Mouse (Mus musculus) stomach, embryonic 15.5 days (tissue): ENCODE measurements around the gene Tubb4a. TPM values are rescaled to one million over a fixed set of nuclear protein-coding genes. Genes with fewer than 3 reads are reported as not detected.
A peak's percentile ranks its signal among the peaks of the same experiment; 100 is the strongest.

Experiments
- ATAC-seq: fragments of 200-750 bp; cut with Nextera tagmentation; 2 replicates; pipeline ENCODE4 v1.8.0; 2017; ENCODE audit warnings: low read depth, moderate number of reproducible peaks, moderate TSS enrichment; ENCODE audit not compliant: insufficient read depth, low FRiP score
- H3K27ac ChIP-seq: fragments of 300-500 bp; sonication (generic); 2 replicates; pipeline ENCODE4 v1.5.1; 2015; ENCODE audit warnings: mild to moderate bottlenecking, inconsistent platforms
- H3K27me3 ChIP-seq: fragments of 300-500 bp; sonication (generic); replicated peaks from 2 replicates; pipeline ENCODE4 v1.6.1; 2015; ENCODE audit warnings: inconsistent platforms
- H3K36me3 ChIP-seq: fragments of 300-500 bp; sonication (generic); 2 replicates; pipeline ENCODE4 v1.6.1; 2015; ENCODE audit warnings: inconsistent platforms
- H3K4me1 ChIP-seq: fragments of 300-500 bp; sonication (generic); 2 replicates; pipeline ENCODE4 v1.6.1; 2015; ENCODE audit warnings: inconsistent platforms
- H3K4me2 ChIP-seq: fragments of 300-500 bp; sonication (generic); 2 replicates; pipeline ENCODE4 v1.6.1; 2015; ENCODE audit warnings: mild to moderate bottlenecking, inconsistent platforms
- H3K4me3 ChIP-seq: fragments of 300-500 bp; sonication (generic); replicated peaks from 2 replicates; pipeline ENCODE4 v1.5.1; 2015; ENCODE audit warnings: inconsistent platforms
- H3K9ac ChIP-seq: fragments of 300-500 bp; sonication (generic); 2 replicates; pipeline ENCODE4 v1.6.1; 2015; ENCODE audit warnings: inconsistent platforms
- H3K9me3 ChIP-seq: fragments of 300-500 bp; sonication (generic); 2 replicates; pipeline ENCODE4 v1.6.1; 2016; ENCODE audit warnings: inconsistent platforms
- WGBS: fragments of 180-500 bp; shearing (Covaris S2); methylation state at CpG from one replicate; pipeline ENCODE4 v1.1.7; 2015; 5-methylcytosine and 5-hydroxymethylcytosine counted together
- polyA plus RNA-seq: library from polyadenylated mRNA; unstranded; fragments of >200 nt; fragmentation: Nextera tagmentation; extraction: Ambion mirVana; gene quantifications from 2 replicates; pipeline ENCODE4 v1.2.1, GENCODE M21; 2015

Gene Tubb4a
- polyA plus RNA-seq, 1 experiment from 2014 or later = 20.3 TPM

- Histone ChIP-seq H3K9ac (no peak overlapping the region), H3K4me3 (no peak overlapping the region), H3K27ac (no peak overlapping the region), H3K36me3 (no peaks in the 10 kb centered on the region), H3K9me3 (no peaks in the 10 kb centered on the region), H3K4me1 (no peaks in the 10 kb centered on the region), H3K27me3 (no peaks in the 10 kb centered on the region), H3K4me2 (no peak overlapping the region)
- 72% methylated on average over 10 of the region's 10 CpGs for WGBS
- ATAC-seq = no peak
Observed at GRCm38 (mm10) chr17:57112768-57113474, 25.3 kb upstream of the Tubb4a start.

DNA sequence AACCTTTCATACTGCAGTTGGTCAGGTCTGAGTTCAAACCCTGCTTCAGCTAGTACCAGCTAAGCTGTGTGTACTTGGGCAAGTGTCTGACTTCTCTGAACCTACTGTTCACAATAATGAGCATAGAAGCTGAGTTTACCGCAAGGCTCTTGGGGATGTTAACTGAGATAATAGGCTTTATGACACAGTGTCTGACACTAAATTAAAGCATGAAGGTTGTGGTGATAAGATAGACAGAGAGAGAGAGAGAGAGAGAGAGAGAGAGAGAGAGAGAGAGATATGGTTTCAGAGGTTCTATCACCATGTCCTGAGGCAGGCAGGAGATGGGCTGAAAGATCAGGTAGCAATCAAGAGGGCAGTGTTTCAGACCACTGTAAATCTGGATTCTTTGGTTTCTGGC, 22.4 kb upstream of the Tubb4a start:
- 79% methylated on average over 1 of the region's 1 CpGs for WGBS

GRCm38 (mm10) chr17:57108666-57109171, 21.1 kb upstream of the Tubb4a start:
- peaks cover 4% of the 10 kb centered on the region for H3K4me1 ChIP-seq
- no peak for ATAC-seq
- WGBS = 37% methylated on average over 5 of the region's 5 CpGs
- H3K4me2 ChIP-seq = no peak overlapping the region
- H3K9me3 ChIP-seq = no peaks in the 10 kb centered on the region
- H3K27me3 ChIP-seq = no peaks in the 10 kb centered on the region
- H3K27ac ChIP-seq = no peak overlapping the region
- no peak overlapping the region for H3K4me3 ChIP-seq
- H3K36me3 ChIP-seq = no peaks in the 10 kb centered on the region
- H3K9ac ChIP-seq = no peak overlapping the region

More for the DNA sequence above, 22.4 kb upstream of the Tubb4a start:
- Histone ChIP-seq H3K36me3 (no peaks in the 10 kb centered on the region), H3K27ac (no peak overlapping the region), H3K4me1 (no peaks in the 10 kb centered on the region; the same call in 1 of the 2 replicates), H3K27me3 (no peaks in the 10 kb centered on the region), H3K9ac (no peak overlapping the region), H3K4me2 (no peak overlapping the region), H3K9me3 (no peaks in the 10 kb centered on the region), H3K4me3 (no peak overlapping the region)
- no peak for ATAC-seq

GRCm38 (mm10) chr17:57108040-57108665, 20.6 kb upstream of the Tubb4a start:
- H3K4me2 ChIP-seq = no peak overlapping the region
- WGBS = 79% methylated on average over 7 of the region's 7 CpGs
- no peaks in the 10 kb centered on the region for H3K36me3 ChIP-seq
- H3K4me1 ChIP-seq = peaks cover 4% of the 10 kb centered on the region
- no peak for ATAC-seq
- no peaks in the 10 kb centered on the region for H3K9me3 ChIP-seq
- no peak overlapping the region for H3K9ac ChIP-seq
- H3K27ac ChIP-seq = no peak overlapping the region
- no peak overlapping the region for H3K4me3 ChIP-seq
- H3K27me3 ChIP-seq = no peaks in the 10 kb centered on the region

- H3K4me3 ChIP-seq = no peak overlapping the region
- no peaks in the 10 kb centered on the region for H3K36me3 ChIP-seq
- WGBS = 89% methylated on average over 5 of the region's 5 CpGs
- H3K4me2 ChIP-seq = 0 out of 2 replicates have a peak overlapping the region, but pooled peaks have one; percentile 19
- H3K9ac ChIP-seq = no peak overlapping the region
- no peaks in the 10 kb centered on the region for H3K27me3 ChIP-seq
- no peak for ATAC-seq
- peaks cover 4% of the 10 kb centered on the region for H3K4me1 ChIP-seq
- H3K9me3 ChIP-seq = no peaks in the 10 kb centered on the region
- H3K27ac ChIP-seq = no peak overlapping the region
Observed at GRCm38 (mm10) chr17:57107064-57107463, 19.5 kb upstream of the Tubb4a start.

GRCm38 (mm10) chr17:57106035-57106368, 18.4 kb upstream of the Tubb4a start:
- Histone ChIP-seq H3K9ac (no peak overlapping the region), H3K27me3 (no peaks in the 10 kb centered on the region), H3K27ac (no peak overlapping the region), H3K9me3 (no peaks in the 10 kb centered on the region), H3K4me3 (peak overlapping the region; percentile 59), H3K4me2 (peak overlapping the region; percentile 79), H3K4me1 (peaks cover 4% of the 10 kb centered on the region), H3K36me3 (no peaks in the 10 kb centered on the region)
- no peak for ATAC-seq
- whole genome bisulfite sequencing = 12% methylated on average over 9 of the region's 9 CpGs

- Histone ChIP-seq H3K4me1 (peaks cover 4% of the 10 kb centered on the region), H3K9ac (peak within 1 kb of the TSS; percentile 43; the same call in 1 of the 2 replicates), H3K27ac (peak within 1 kb of the TSS; percentile 59), H3K27me3 (no peaks in the 10 kb centered on the region), H3K9me3 (no peaks in the 10 kb centered on the region), H3K36me3 (no peaks in the 10 kb centered on the region), H3K4me2 (peak within 1 kb of the TSS; percentile 79), H3K4me3 (peak within 1 kb of the TSS; percentile 59)
- peak; percentile 72 for ATAC-seq
- under 1% methylated on average over 52 of the region's 61 CpGs for WGBS
Observed at GRCm38 (mm10) chr17:57105181-57106034, 17.8 kb upstream of the Tubb4a start, which contains the start of gene Tnfsf9. TSS of gene Tnfsf9 (plus strand) at chr17:57105325.

- no peaks in the 10 kb centered on the region for H3K36me3 ChIP-seq
- peaks cover 4% of the 10 kb centered on the region for H3K4me1 ChIP-seq
- H3K9ac ChIP-seq = no peak overlapping the region
- no peaks in the 10 kb centered on the region for H3K27me3 ChIP-seq
- peak overlapping the region; percentile 79 for H3K4me2 ChIP-seq
- 44% methylated on average over 4 of the region's 4 CpGs for WGBS
- peak overlapping the region; percentile 59 for H3K4me3 ChIP-seq
- H3K27ac ChIP-seq = no peak overlapping the region
- no peak for ATAC-seq
- H3K9me3 ChIP-seq = no peaks in the 10 kb centered on the region
Observed at GRCm38 (mm10) chr17:57104496-57104895, 16.9 kb upstream of the Tubb4a start.

- no peak overlapping the region for H3K27ac ChIP-seq
- peaks cover 4% of the 10 kb centered on the region for H3K4me1 ChIP-seq
- no peak overlapping the region for H3K9ac ChIP-seq
- no peaks in the 10 kb centered on the region for H3K36me3 ChIP-seq
- WGBS = 80% methylated on average over 2 of the region's 2 CpGs
- no peaks in the 10 kb centered on the region for H3K27me3 ChIP-seq
- H3K4me2 ChIP-seq = no peak overlapping the region
- H3K4me3 ChIP-seq = no peak overlapping the region
- ATAC-seq = no peak
- no peaks in the 10 kb centered on the region for H3K9me3 ChIP-seq
Observed at GRCm38 (mm10) chr17:57102276-57102675, 14.7 kb upstream of the Tubb4a start.

DNA sequence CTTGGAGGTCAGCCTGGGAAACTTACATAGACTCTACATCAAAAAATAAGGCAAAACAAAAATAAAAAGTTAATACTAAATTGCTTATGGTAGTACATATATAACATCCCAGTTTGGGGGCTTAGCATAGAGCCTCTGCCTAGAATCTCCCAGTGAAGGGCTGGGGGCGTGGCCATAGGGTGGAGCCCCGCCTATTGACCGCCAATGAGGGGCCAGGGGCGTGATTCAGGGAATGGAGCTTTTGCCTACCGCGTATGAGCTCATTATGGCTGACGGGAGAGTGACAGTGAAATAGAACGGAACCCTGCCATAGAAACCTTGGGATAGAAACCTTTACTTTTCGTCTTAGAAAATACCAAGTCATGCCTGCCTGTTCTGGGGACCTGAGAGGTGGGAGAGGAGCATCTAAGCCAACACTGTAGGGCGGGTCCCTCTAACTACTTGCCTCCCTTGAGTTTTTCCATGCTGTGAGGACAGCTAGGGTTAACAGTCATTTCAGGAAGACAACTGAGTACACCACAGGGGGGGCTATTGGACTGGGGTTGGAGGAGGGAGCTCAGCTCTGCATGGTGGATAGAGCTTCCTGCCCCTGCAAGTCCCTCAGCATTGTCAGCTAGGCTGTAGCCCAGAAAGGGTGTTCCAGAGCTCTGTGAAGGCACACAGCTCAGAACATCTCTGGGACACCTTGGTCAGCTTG, 12.2 kb upstream of the Tubb4a start:
- H3K27ac ChIP-seq = no peak overlapping the region
- no peak overlapping the region for H3K9ac ChIP-seq
- 11% methylated on average over 10 of the region's 10 CpGs for WGBS
- H3K4me1 ChIP-seq = peaks cover 9% of the 10 kb centered on the region; the same call in 1 of the 2 replicates
- no peak overlapping the region for H3K4me2 ChIP-seq
- H3K9me3 ChIP-seq = no peaks in the 10 kb centered on the region
- no peak for ATAC-seq
- H3K27me3 ChIP-seq = no peaks in the 10 kb centered on the region
- no peak overlapping the region for H3K4me3 ChIP-seq
- no peaks in the 10 kb centered on the region for H3K36me3 ChIP-seq

DNA sequence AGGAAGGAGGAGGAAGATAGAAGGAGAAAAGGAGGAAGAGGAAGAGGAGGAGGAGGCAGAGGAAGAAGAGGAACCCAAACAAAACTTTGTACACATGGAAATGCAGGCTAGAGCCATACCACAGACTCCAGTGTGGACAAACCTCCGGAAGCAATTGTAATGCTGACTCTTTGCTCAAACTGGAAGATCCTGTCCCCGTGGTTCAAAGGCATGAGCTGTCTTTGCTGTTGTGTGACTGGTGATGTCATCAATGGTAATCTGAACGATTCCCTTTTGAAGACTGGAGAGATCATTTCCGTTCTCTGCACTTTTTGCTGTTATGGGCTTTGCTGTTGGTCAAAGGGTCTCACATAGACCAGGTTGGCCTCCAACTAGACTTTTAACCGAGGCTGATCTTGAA, 10.7 kb upstream of the Tubb4a start:
- Histone ChIP-seq H3K27ac (no peak overlapping the region), H3K27me3 (no peaks in the 10 kb centered on the region), H3K4me3 (no peak overlapping the region), H3K4me1 (0 out of 2 replicates have a peak, but pooled peaks cover 6% of the 10 kb centered on the region), H3K4me2 (no peak overlapping the region), H3K9ac (no peak overlapping the region), H3K9me3 (no peaks in the 10 kb centered on the region), H3K36me3 (no peaks in the 10 kb centered on the region)
- no peak for ATAC-seq
- WGBS = 71% methylated on average over 5 of the region's 5 CpGs
